Mouse (Mus musculus): ENCODE measurements at regions not wholly inside any gene's neighbourhood (a gene's known extent, or its start where the extent isn't known, plus 50 kb on each side); places are given as distances from the start of the nearest gene placed in this dataset.

GRCm38 (mm10) chr10:65219251-65219650 lies 1129.2 kb upstream of the Lrrtm3 start:
- TF ChIP-seq CTCF (IDR thresholded peaks at IDR 0.05; ENCODE audit: low read depth, low read length) = no peak
- no peak for TF ChIP-seq POLR2A (IDR thresholded peaks at IDR 0.05; ENCODE audit: extremely low read depth, insufficient read depth, low read length)

All from liver, adult 2 months (tissue).